Mouse (Mus musculus): ENCODE measurements around the gene Hipk4. TPM values are rescaled to one million over a fixed set of nuclear protein-coding genes. Genes with fewer than 3 reads are reported as not detected.

The Hipk4 gene
- total RNA-seq, 2 experiments from 2014 or later, result 0.14 to 0.17 TPM

DNA sequence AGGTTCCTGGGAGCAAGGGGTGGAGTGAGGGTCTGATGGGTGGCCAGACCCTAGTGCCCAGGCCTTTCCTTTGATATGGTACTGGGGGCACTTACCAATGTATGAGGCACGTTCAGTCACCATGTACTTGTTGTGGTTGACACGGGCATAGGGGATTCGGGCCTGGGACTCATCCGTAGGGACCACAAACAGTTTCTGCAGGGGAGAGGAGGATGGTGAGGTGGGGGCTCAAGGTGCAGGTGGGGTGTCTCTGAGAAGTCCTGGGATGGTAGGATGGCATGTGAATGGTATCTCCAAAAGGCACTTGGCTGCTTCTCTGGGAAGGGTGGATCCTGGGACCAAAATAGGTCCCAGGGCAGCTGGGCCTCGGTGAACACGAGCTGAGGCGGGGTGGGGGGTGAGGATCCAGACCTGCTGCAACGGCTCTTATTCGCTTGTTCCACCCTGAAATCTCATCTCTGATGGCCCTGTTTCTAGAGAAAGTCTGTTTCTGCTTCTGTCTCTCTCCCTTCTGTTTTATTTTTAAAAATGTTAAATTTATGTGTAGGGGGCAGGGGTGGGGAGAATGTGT, 9.5 kb downstream of the Hipk4 start:
- intact Hi-C loops (cut with DNase I), result no loop called here
- DNase-seq, result no peak

DNA sequence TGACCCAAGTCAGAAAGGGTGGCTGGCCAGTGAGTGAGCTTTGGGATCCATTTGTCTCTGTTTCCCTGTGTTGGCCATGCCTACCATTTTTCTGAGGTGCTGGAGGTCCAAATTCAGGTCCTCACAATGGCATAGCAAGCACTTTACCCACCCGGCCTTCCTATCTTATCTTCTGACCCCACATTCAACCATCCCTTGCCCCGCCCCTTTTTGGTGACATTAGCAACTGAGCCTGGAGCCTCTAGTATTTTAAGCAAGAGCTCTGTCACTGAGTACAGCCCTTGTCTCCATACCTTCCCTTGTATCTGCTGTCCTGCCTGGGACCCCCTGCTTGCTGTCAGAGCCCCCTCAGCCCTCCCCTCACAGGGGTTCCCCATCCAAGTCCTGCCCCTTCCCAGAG, 12.3 kb downstream of the Hipk4 start:
- DNase-seq, result no peak
- intact Hi-C loops (cut with DNase I), result no loop called here

GRCm38 (mm10) chr7:27536618-27537017, 13.6 kb downstream of the Hipk4 start:
- intact Hi-C loops (cut with DNase I), result no loop called here
- no peak for DNase-seq

DNA sequence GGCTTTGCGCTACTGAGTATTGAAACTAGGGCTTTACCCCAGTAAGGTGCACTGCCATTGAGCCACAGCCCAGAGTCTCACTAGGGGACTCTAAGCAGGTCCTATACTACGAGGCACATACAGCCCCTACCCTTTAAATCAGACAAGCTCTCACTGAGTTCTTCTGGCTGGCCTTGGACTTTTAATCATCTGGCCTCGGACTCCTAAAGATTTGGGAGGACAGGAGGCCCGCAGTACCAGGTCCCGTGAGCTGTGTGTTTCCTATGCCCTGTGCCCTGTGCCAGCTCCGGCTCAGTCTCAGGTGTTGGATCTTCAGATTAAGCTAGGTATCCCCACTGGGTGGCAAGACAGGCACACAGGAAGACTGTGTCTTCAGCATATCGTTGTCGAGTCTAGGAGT, 14.9 kb downstream of the Hipk4 start:
- no peak for DNase-seq
- intact Hi-C loops (cut with DNase I), result no loop called here

GRCm38 (mm10) chr7:27538797-27539196, 15.7 kb downstream of the Hipk4 start:
- intact Hi-C loops (cut with DNase I), result no loop called here
- no peak for DNase-seq

GRCm38 (mm10) chr7:27540521-27540920, 17.5 kb downstream of the Hipk4 start:
- no peak for DNase-seq
- intact Hi-C loops (cut with DNase I), result no loop called here

- intact Hi-C loops (cut with DNase I), result no loop called here
- DNase-seq, result no peak
Measured at GRCm38 (mm10) chr7:27540935-27541334, 17.9 kb downstream of the Hipk4 start.

DNA sequence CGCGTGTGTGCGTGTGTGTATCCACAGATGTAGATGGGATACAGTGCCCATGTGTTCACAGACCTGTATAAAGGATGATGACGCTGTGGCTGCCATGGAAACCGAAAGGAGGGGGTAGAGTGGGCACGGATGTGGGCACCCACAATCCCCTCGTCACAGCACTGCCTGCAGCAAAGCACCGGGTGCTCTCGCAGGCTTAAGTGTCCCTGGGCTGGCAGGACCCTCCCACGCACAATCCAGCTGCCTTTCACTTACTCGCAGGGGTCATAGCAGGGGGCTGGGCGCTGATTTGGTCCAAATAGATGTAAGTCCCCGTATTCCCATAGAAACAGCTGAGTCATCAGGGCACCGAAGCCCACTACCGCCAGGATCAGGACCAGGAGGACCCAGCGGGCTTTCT, 18.4 kb downstream of the Hipk4 start:
- no peak for DNase-seq
- intact Hi-C loops (cut with DNase I), result no loop called here

DNA sequence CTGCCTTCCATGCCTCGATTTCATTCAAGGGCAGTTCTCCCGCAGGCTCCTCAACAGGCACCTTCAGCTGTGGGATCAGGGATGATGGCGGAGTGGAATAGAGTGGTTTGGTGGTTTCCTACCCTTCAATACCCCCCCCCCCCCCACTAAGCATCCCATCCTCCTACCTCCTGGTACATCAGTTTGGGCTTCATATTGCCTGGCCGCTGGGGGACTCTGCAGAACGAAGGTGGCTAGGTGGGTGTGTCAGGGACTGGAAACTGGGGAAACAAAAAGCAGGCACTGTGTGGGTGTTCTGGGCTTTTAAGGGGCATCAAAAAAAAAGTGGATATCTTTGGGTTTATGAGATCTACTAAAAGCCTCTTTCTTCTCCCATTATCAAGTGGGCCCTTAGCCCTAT, 18.9 kb downstream of the Hipk4 start:
- intact Hi-C loops (cut with DNase I), result no loop called here
- DNase-seq, result no peak

DNA sequence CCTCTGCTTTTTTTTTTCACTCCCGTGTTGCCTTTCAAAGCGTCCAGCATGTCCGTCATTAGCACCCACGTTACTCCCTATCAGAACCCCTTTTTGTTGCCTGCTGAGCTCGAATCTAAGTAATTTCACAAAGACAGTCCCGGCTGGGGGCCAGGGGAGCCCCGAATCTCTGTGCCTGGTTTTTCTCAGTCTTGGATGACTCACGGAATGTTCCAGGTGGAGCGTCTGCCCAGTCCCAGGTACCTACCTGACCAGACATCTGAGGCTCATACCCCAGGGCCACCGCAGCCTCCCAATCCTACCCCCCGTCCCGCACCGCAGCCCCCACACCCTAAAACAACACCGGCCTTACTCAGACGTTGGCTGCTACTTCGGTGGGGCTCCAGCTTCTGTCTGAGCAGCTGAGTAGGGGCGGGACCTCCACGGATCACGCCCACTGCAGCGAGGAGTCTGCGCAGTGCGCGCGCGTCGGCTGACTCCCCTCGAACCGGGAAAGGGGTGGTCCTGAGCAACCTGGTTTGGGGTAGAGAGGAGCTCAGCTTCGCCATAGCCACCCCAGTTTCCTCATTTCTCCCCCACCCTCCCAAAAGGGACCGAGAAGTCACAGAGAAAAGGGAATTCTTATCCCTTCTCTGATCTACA, 19.4 kb downstream of the Hipk4 start:
- DNase-seq, result peak; percentile 77 to 80
- intact Hi-C loops (cut with DNase I), result no loop called here

DNA sequence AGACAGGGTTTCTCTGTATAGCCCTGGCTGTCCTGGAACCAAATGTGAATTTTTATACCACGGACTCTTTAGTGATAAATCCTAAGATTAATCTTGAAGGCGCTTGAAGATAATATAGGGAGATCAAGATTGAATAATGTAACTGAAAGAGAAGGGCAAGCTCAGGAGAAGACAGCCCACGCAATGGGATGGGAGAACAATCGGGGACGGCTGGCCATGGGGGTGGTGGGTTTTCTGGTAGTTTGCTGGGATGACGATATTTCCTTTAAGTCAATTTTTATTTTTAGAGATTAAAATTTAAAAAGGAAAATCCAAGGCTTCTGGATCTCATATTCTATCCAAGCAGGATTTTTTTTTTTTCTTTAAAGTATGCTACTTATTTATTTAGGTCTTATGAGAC, 20.0 kb downstream of the Hipk4 start:
- DNase-seq, result no peak
- intact Hi-C loops (cut with DNase I), result no loop called here

DNA sequence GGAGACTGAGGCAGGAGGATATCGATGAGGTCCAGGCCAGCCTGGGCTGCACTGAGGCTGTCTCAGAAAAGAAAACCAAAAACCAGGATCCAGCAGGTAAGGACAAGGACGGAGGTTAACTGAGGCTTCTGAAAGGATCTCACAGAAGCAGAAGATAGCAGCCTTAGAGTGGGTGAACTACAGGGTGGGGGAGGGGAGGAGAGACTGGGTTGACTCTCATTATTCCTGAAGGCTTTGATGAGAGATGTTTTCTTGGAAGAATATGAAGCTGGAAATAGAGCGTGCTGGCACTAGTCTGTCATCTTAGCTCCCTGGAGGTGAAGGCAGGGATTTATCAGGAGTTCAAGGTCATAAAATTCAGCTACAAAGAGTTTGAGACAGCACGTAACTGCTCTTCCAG, 20.8 kb downstream of the Hipk4 start:
- intact Hi-C loops (cut with DNase I), result no loop called here
- DNase-seq, result no peak

DNA sequence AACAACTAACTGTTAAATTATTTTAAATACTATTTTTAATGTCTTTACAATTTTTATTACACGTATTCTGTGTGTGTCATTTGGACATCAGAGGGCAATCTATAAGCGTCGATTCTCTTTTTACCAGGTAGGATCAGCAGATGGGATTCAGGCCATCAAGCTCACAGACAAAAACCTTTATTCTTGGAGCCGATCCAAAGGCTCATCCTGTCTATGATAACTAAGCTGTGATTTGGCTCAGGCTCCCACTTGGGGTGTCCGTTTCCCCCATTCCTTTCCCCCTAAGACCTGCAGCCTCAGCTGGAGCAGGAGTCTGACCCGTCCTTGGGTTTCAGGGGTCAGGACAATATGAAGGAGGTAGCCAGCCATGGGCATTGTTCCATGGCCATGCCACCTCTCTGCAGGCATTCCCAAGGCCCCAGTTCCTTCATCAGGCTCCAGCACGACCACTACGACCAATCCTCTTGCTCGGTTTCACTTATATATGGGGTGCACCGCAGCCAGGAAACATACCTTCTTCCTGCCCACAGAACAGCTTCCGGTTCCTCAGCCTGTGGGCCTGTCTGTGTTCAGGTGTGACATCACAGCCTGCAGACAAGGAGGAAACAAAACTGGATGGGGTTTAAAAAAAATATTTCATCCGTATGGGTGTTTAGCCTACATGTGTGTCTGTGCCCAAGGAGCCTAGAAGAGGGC, 21.8 kb downstream of the Hipk4 start:
- intact Hi-C loops (cut with DNase I), result no loop called here
- no peak for DNase-seq

GRCm38 (mm10) chr7:27549597-27549996, 26.5 kb downstream of the Hipk4 start:
- intact Hi-C loops (cut with DNase I), result no loop called here
- no peak for DNase-seq

DNA sequence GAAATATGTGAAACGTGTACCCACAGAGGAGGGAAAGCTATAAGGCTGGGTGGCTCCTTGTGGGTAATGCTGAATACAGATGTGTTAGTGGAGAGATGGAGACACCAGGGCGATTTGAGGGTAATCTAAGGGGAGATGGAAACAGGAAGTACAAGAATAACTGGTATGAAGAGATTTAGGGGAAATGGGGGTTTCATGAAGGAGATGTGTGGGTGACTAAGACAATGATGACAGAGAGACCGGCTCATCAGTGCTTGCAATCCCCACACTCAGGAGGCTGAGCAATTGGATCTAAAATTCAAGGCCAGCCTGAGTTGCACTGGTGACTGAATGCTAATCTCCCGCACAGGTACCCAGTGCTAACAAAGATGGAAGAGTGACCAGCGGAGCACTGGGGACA, 29.0 kb downstream of the Hipk4 start:
- intact Hi-C loops (cut with DNase I), result no loop called here

GRCm38 (mm10) chr7:27552931-27553513, 30.0 kb downstream of the Hipk4 start, which contains the start of the genes Pld3 and 2310022A10Rik:
Gene Pld3 (minus strand): TSS chr7:27553218.
Gene 2310022A10Rik (plus strand): TSS chr7:27553233.
- intact Hi-C loops (cut with DNase I), result no loop called here
- peak; percentile 90 to 92 for DNase-seq

More for the DNA sequence above, 29.0 kb downstream of the Hipk4 start:
- DNase-seq, result no peak

GRCm38 (mm10) chr7:27560291-27560887, 37.3 kb downstream of the Hipk4 start:
- intact Hi-C loops (cut with DNase I), result no loop called here
- peak; percentile 31 to 67 for DNase-seq

- intact Hi-C loops (cut with DNase I), result no loop called here
Measured at GRCm38 (mm10) chr7:27560978-27561377, 37.9 kb downstream of the Hipk4 start.

GRCm38 (mm10) chr7:27569580-27570224, 46.6 kb downstream of the Hipk4 start:
- DNase-seq, result peak in 1 of 2 experiments; percentile 33

More at GRCm38 (mm10) chr7:27560978-27561377, 37.9 kb downstream of the Hipk4 start:
- no peak for DNase-seq

DNA sequence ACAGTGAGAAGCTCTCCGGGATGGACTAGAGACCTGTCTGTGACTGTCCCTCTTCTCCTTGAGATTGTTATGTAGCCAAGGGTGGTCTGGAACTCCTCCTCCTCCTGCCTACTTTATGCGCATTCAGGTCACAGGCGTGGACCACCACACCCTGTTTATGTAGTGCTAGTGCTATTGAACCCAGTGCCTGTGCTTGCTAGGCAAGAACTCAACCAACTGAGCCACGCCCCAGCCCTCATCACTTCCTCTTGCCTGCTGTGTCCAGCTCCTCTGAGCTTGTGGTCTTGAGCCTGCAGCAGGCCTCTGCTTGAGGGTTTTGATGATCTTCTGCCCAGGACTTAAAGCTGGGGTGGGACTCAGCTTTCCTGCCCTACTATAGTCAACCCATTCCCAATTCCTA, 49.1 kb downstream of the Hipk4 start:
- intact Hi-C loops (cut with DNase I), result no loop called here
- no peak for DNase-seq

More at GRCm38 (mm10) chr7:27569580-27570224, 46.6 kb downstream of the Hipk4 start:
- intact Hi-C loops (cut with DNase I), result no loop called here

All from heart, postnatal 36 days (tissue).